Mouse (Mus musculus): ENCODE results near the gene Serpina5. TPM values are rescaled to one million over a fixed set of nuclear protein-coding genes. Genes with fewer than 3 reads are reported as not detected.

The Serpina5 gene
- polyA plus RNA-seq, 1 experiment from 2014 or later: 0.18 TPM

GRCm38 (mm10) chr12:104064532-104064931 is 36.4 kb upstream of the Serpina5 start:
- Histone ChIP-seq H3K9ac (ENCODE audit: low read depth, low read length) (no peak overlapping the region), H3K27ac (ENCODE audit: low read depth, low read length) (no peak overlapping the region), H3K4me2 (replicated peaks; ENCODE audit: low read depth) (no peak overlapping the region), H3K4me3 (ENCODE audit: low read depth, low read length) (no peak overlapping the region), H3K36me3 (ENCODE audit: control insufficient read depth, insufficient read depth) (no peaks in the 10 kb centered on the region), H3K27me3 (replicated peaks; ENCODE audit: control insufficient read depth, insufficient read depth, low read length) (no peaks in the 10 kb centered on the region), H3K4me1 (replicated peaks; ENCODE audit: control insufficient read depth, insufficient read depth, low read length) (no peaks in the 10 kb centered on the region), H3K9me3 (ENCODE audit: control insufficient read depth) (no peaks in the 10 kb centered on the region)
- 60% methylated on average over 4 of the region's 4 CpGs for WGBS
- no peak for ATAC-seq
- TF ChIP-seq CTCF (IDR thresholded peaks at IDR 0.05; ENCODE audit: low read depth): no peak

GRCm38 (mm10) chr12:104064996-104065395 is 35.9 kb upstream of the Serpina5 start:
- Histone ChIP-seq H3K9ac (ENCODE audit: low read depth, low read length) (no peak overlapping the region), H3K27ac (ENCODE audit: low read depth, low read length) (no peak overlapping the region), H3K4me3 (ENCODE audit: low read depth, low read length) (no peak overlapping the region), H3K9me3 (ENCODE audit: control insufficient read depth) (no peaks in the 10 kb centered on the region), H3K27me3 (replicated peaks; ENCODE audit: control insufficient read depth, insufficient read depth, low read length) (no peaks in the 10 kb centered on the region), H3K4me1 (replicated peaks; ENCODE audit: control insufficient read depth, insufficient read depth, low read length) (no peaks in the 10 kb centered on the region), H3K36me3 (ENCODE audit: control insufficient read depth, insufficient read depth) (no peaks in the 10 kb centered on the region), H3K4me2 (replicated peaks; ENCODE audit: low read depth) (no peak overlapping the region)
- WGBS: 77% methylated on average over 4 of the region's 4 CpGs
- no peak for ATAC-seq
- no peak for TF ChIP-seq CTCF (IDR thresholded peaks at IDR 0.05; ENCODE audit: low read depth)

DNA sequence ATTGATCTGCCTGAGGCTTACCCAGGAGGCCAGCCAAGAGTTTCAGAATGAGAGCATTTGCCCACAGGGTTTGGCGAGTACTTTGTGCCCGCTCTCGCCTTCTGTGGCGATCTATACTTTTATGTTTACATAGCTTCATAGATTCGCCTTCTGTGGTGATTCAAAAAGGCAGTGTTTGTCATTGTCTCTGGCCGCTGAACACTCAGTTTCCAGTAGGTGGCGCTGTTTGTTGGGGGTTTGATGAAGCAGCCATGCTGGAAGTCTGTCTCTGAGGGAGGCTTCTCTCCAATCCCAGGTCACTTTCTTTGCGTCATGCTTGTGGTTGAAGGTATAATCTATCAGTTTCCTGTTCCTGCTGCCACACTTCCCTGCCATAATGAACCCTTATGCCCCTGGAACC is 34.7 kb upstream of the Serpina5 start:
- peak; percentile 36; the same call in 1 of the 2 replicates for ATAC-seq
- TF ChIP-seq CTCF (IDR thresholded peaks at IDR 0.05; ENCODE audit: low read depth): peak; percentile 90
- whole genome bisulfite sequencing: 19% methylated on average over 8 of the region's 8 CpGs

DNA sequence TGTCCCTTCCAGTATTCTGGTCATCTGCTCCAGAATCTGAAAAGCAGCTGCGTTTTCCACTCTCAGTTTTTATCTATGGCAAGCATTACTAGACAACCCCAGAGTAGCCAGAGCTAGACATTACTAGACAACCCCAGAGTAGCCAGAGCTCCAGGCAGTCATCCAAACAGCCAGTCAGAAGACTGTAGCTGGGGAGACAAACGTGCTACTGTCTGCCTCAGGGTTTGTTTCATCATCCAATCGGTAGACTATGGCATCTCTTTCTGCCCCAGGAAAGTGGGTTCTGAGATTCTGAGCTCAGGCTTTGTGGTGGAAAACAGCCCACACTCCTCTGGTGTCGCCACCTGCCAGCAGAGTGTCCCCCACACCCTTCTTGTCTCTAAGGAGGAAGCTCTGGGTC is 33.4 kb upstream of the Serpina5 start:
- no peak overlapping the region for H3K9ac ChIP-seq (ENCODE audit: low read depth, low read length)
- H3K9me3 ChIP-seq (ENCODE audit: control insufficient read depth): no peaks in the 10 kb centered on the region
- no peaks in the 10 kb centered on the region for H3K27me3 ChIP-seq (replicated peaks; ENCODE audit: control insufficient read depth, insufficient read depth, low read length)
- H3K36me3 ChIP-seq (ENCODE audit: control insufficient read depth, insufficient read depth): no peaks in the 10 kb centered on the region
- TF ChIP-seq CTCF (IDR thresholded peaks at IDR 0.05; ENCODE audit: low read depth): no peak
- no peaks in the 10 kb centered on the region for H3K4me1 ChIP-seq (replicated peaks; ENCODE audit: control insufficient read depth, insufficient read depth, low read length)
- H3K27ac ChIP-seq (ENCODE audit: low read depth, low read length): no peak overlapping the region
- H3K4me2 ChIP-seq (replicated peaks; ENCODE audit: low read depth): peak overlapping the region; percentile 40
- no peak overlapping the region for H3K4me3 ChIP-seq (ENCODE audit: low read depth, low read length)
- ATAC-seq: no peak
- WGBS: 36% methylated on average over 4 of the region's 4 CpGs

More for the DNA sequence above, 34.7 kb upstream of the Serpina5 start:
- no peak overlapping the region for H3K4me2 ChIP-seq (replicated peaks; ENCODE audit: low read depth)
- H3K4me1 ChIP-seq (replicated peaks; ENCODE audit: control insufficient read depth, insufficient read depth, low read length): no peaks in the 10 kb centered on the region
- no peak overlapping the region for H3K27ac ChIP-seq (ENCODE audit: low read depth, low read length)
- no peaks in the 10 kb centered on the region for H3K9me3 ChIP-seq (ENCODE audit: control insufficient read depth)
- H3K36me3 ChIP-seq (ENCODE audit: control insufficient read depth, insufficient read depth): no peaks in the 10 kb centered on the region
- H3K27me3 ChIP-seq (replicated peaks; ENCODE audit: control insufficient read depth, insufficient read depth, low read length): no peaks in the 10 kb centered on the region
- no peak overlapping the region for H3K4me3 ChIP-seq (ENCODE audit: low read depth, low read length)
- no peak overlapping the region for H3K9ac ChIP-seq (ENCODE audit: low read depth, low read length)

GRCm38 (mm10) chr12:104069620-104070019 is 31.3 kb upstream of the Serpina5 start:
- Histone ChIP-seq H3K27ac (ENCODE audit: low read depth, low read length) (no peak overlapping the region), H3K36me3 (ENCODE audit: control insufficient read depth, insufficient read depth) (no peaks in the 10 kb centered on the region), H3K9me3 (ENCODE audit: control insufficient read depth) (no peaks in the 10 kb centered on the region), H3K4me2 (replicated peaks; ENCODE audit: low read depth) (no peak overlapping the region), H3K4me1 (replicated peaks; ENCODE audit: control insufficient read depth, insufficient read depth, low read length) (no peaks in the 10 kb centered on the region), H3K4me3 (ENCODE audit: low read depth, low read length) (no peak overlapping the region), H3K9ac (ENCODE audit: low read depth, low read length) (no peak overlapping the region), H3K27me3 (replicated peaks; ENCODE audit: control insufficient read depth, insufficient read depth, low read length) (no peaks in the 10 kb centered on the region)
- peak; percentile 90 for TF ChIP-seq CTCF (IDR thresholded peaks at IDR 0.05; ENCODE audit: low read depth)
- 11% methylated on average over 2 of the region's 2 CpGs for WGBS
- peak; percentile 60 for ATAC-seq

DNA sequence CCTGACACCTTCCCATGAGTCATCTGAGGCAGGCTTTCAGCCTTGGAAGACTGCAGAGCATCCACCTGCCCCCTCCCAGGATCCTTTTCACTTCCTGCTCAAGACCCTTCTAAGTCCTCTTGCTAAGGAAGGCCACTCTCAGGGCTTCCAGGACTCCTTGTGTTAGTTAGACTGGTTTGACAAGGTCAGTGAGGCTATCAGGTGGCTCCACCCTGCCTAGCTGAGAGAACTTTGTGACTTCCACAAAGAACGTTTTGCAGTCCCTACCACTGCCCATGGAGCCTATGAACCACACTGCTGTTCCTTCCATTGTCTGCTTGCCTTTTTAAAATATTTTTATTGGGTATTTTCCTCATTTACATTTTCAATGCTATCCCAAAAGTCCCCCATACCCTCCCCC is 29.2 kb upstream of the Serpina5 start:
- no peak for ATAC-seq
- no peaks in the 10 kb centered on the region for H3K27me3 ChIP-seq (replicated peaks; ENCODE audit: control insufficient read depth, insufficient read depth, low read length)
- WGBS: 5% methylated on average over 1 of the region's 1 CpGs

GRCm38 (mm10) chr12:104072286-104072685 is 28.6 kb upstream of the Serpina5 start:
- H3K27me3 ChIP-seq (replicated peaks; ENCODE audit: control insufficient read depth, insufficient read depth, low read length): no peaks in the 10 kb centered on the region
- no peak overlapping the region for H3K9ac ChIP-seq (ENCODE audit: low read depth, low read length)
- no peaks in the 10 kb centered on the region for H3K36me3 ChIP-seq (ENCODE audit: control insufficient read depth, insufficient read depth)
- no peak overlapping the region for H3K4me3 ChIP-seq (ENCODE audit: low read depth, low read length)
- WGBS: 62% methylated on average over 5 of the region's 5 CpGs
- TF ChIP-seq CTCF (IDR thresholded peaks at IDR 0.05; ENCODE audit: low read depth): no peak
- H3K9me3 ChIP-seq (ENCODE audit: control insufficient read depth): no peaks in the 10 kb centered on the region
- H3K27ac ChIP-seq (ENCODE audit: low read depth, low read length): no peak overlapping the region
- no peak overlapping the region for H3K4me2 ChIP-seq (replicated peaks; ENCODE audit: low read depth)
- no peaks in the 10 kb centered on the region for H3K4me1 ChIP-seq (replicated peaks; ENCODE audit: control insufficient read depth, insufficient read depth, low read length)
- no peak for ATAC-seq

More for the DNA sequence above, 29.2 kb upstream of the Serpina5 start:
- Histone ChIP-seq H3K36me3 (ENCODE audit: control insufficient read depth, insufficient read depth) (no peaks in the 10 kb centered on the region), H3K9me3 (ENCODE audit: control insufficient read depth) (no peaks in the 10 kb centered on the region), H3K4me3 (ENCODE audit: low read depth, low read length) (no peak overlapping the region), H3K4me1 (replicated peaks; ENCODE audit: control insufficient read depth, insufficient read depth, low read length) (no peaks in the 10 kb centered on the region), H3K4me2 (replicated peaks; ENCODE audit: low read depth) (no peak overlapping the region), H3K9ac (ENCODE audit: low read depth, low read length) (no peak overlapping the region), H3K27ac (ENCODE audit: low read depth, low read length) (no peak overlapping the region)
- no peak for TF ChIP-seq CTCF (IDR thresholded peaks at IDR 0.05; ENCODE audit: low read depth)
